Mouse (Mus musculus) spleen, adult 2 months (tissue): ENCODE measurements around the gene Cdh15.

Experiments
- CTCF ChIP-seq: fragments of 200-500 bp; IDR thresholded peaks from 2 replicates; pipeline ENCODE4 v1.5.1; 2011; ENCODE audit warnings: mild to moderate bottlenecking, inconsistent platforms; ENCODE audit not compliant: insufficient read depth, insufficient read length, insufficient replicate concordance; ENCODE audit errors: extremely low read depth
- POLR2A ChIP-seq: fragments of 200-500 bp; IDR thresholded peaks from 2 replicates; pipeline ENCODE4 v1.6.1; 2011; ENCODE audit warnings: low read depth, low read length, inconsistent platforms

- no peak for TF ChIP-seq CTCF
- no peak for TF ChIP-seq POLR2A
These were observed 69.0 kb downstream of the Cdh15 start for GRCm38 (mm10) chr8:122916766-122917165.
